Mouse (Mus musculus): ENCODE data around the gene AC131692.1. TPM values are rescaled to one million over a fixed set of nuclear protein-coding genes. Genes with fewer than 3 reads are reported as not detected.

Gene AC131692.1
- polyA plus RNA-seq, 1 experiment from 2014 or later = not detected

- under 1% methylated on average over 68 of the region's 68 CpGs for WGBS
- TF ChIP-seq CTCF (IDR thresholded peaks at IDR 0.05) (peak; percentile 84), EP300 (IDR thresholded peaks at IDR 0.05) (no peak)
- Histone ChIP-seq H3K4me1 (ENCODE audit: insufficient read depth, low read depth, low read length) (no peaks in the 10 kb centered on the region; the same call in 1 of the 2 replicates), H3K9ac (replicated peaks; ENCODE audit: low read depth) (peak within 1 kb of the TSS; percentile 46), H3K4me3 (ENCODE audit: low read depth, low read length) (peak within 1 kb of the TSS; percentile 64), H3K27ac (ENCODE audit: low read length) (peak within 1 kb of the TSS; percentile 92), H3K4me2 (replicated peaks; ENCODE audit: low read depth, low read length) (peak within 1 kb of the TSS; percentile 77), H3K27me3 (replicated peaks; ENCODE audit: insufficient read depth, low read length) (no peaks in the 10 kb centered on the region), H3K9me3 (ENCODE audit: low read length) (no peaks in the 10 kb centered on the region), H3K36me3 (ENCODE audit: insufficient read depth, low read length) (no peaks in the 10 kb centered on the region)
- ATAC-seq (peak; percentile 95), DNase-seq (ENCODE audit: low spot score) (peak; percentile 98)
Observed at GRCm38 (mm10) chr19:6140678-6141393, 46.6 kb downstream of the AC131692.1 start, which contains the start of gene Batf2. Gene Batf2, plus strand, starts transcription at chr19:6140983.

GRCm38 (mm10) chr19:6141394-6141749, 47.2 kb downstream of the AC131692.1 start, which contains the start of gene Arl2:
Gene Arl2, minus strand, starts transcription at chr19:6141548.
- H3K27ac ChIP-seq (ENCODE audit: low read length) = peak within 1 kb of the TSS; percentile 92

GRCm38 (mm10) chr19:6144842-6145241, 50.6 kb downstream of the AC131692.1 start:
- DNase-seq (ENCODE audit: low spot score) (no peak), ATAC-seq (no peak)
- Histone ChIP-seq H3K36me3 (ENCODE audit: insufficient read depth, low read length) (no peaks in the 10 kb centered on the region), H3K27ac (ENCODE audit: low read length) (no peak overlapping the region), H3K9me3 (ENCODE audit: low read length) (no peaks in the 10 kb centered on the region), H3K4me1 (ENCODE audit: insufficient read depth, low read depth, low read length) (no peaks in the 10 kb centered on the region; the same call in 1 of the 2 replicates), H3K9ac (replicated peaks; ENCODE audit: low read depth) (no peak overlapping the region), H3K4me2 (replicated peaks; ENCODE audit: low read depth, low read length) (no peak overlapping the region), H3K4me3 (ENCODE audit: low read depth, low read length) (no peak overlapping the region), H3K27me3 (replicated peaks; ENCODE audit: insufficient read depth, low read length) (no peaks in the 10 kb centered on the region)
- 72% methylated on average over 5 of the region's 5 CpGs for WGBS
- no peak for TF ChIP-seq EP300 (IDR thresholded peaks at IDR 0.05)
- no peak for TF ChIP-seq CTCF (IDR thresholded peaks at IDR 0.05)

More at GRCm38 (mm10) chr19:6141394-6141749, 47.2 kb downstream of the AC131692.1 start, which contains the start of gene Arl2:
- TF ChIP-seq CTCF (IDR thresholded peaks at IDR 0.05) (peak; percentile 68), EP300 (IDR thresholded peaks at IDR 0.05) (no peak)
- Histone ChIP-seq H3K9me3 (ENCODE audit: low read length) (no peaks in the 10 kb centered on the region), H3K9ac (replicated peaks; ENCODE audit: low read depth) (peak within 1 kb of the TSS; percentile 46), H3K27me3 (replicated peaks; ENCODE audit: insufficient read depth, low read length) (no peaks in the 10 kb centered on the region), H3K4me3 (ENCODE audit: low read depth, low read length) (peak within 1 kb of the TSS; percentile 64), H3K36me3 (ENCODE audit: insufficient read depth, low read length) (no peaks in the 10 kb centered on the region), H3K4me1 (ENCODE audit: insufficient read depth, low read depth, low read length) (no peaks in the 10 kb centered on the region; the same call in 1 of the 2 replicates), H3K4me2 (replicated peaks; ENCODE audit: low read depth, low read length) (peak within 1 kb of the TSS; percentile 77)
- ATAC-seq (peak; percentile 80), DNase-seq (ENCODE audit: low spot score) (peak; percentile 95)
- under 1% methylated on average over 15 of the region's 15 CpGs for WGBS

Small RNA genes within 50 kb of the gene (microRNA-seq; reads per million reads assigned to microRNA genes)
- 1.5 reads per million for gene Mir6988

Other genes with a start within 250 kb of the AC131692.1 start
- gene Frmd8, start 219.1 kb upstream of the AC131692.1 start, polyA plus RNA-seq (2015; fragmentation: Nextera tagmentation; extraction: Ambion mirVana) = 33.9 and 35.1 TPM in 2 replicates
- gene Slc25a45, start 216.6 kb upstream of the AC131692.1 start, polyA plus RNA-seq (2015; fragmentation: Nextera tagmentation; extraction: Ambion mirVana) = 8.4 and 10.2 TPM in 2 replicates
- 1.3 and 1.5 TPM in 2 replicates for gene Tigd3, start 200.3 kb upstream of the AC131692.1 start, polyA plus RNA-seq (2015; fragmentation: Nextera tagmentation; extraction: Ambion mirVana)
- 77.7 and 78.0 TPM in 2 replicates for gene Dpf2, start 181.4 kb upstream of the AC131692.1 start, polyA plus RNA-seq (2015; fragmentation: Nextera tagmentation; extraction: Ambion mirVana)
- 21.3 and 23.2 TPM in 2 replicates for gene Cdc42ep2, start 169.6 kb upstream of the AC131692.1 start, polyA plus RNA-seq (2015; fragmentation: Nextera tagmentation; extraction: Ambion mirVana)
- 16.6 and 20.7 TPM in 2 replicates for gene Pola2, start 130.2 kb upstream of the AC131692.1 start, polyA plus RNA-seq (2015; fragmentation: Nextera tagmentation; extraction: Ambion mirVana)
- not detected in 2 replicates for gene Slc22a20, start 108.3 kb upstream of the AC131692.1 start, polyA plus RNA-seq (2015; fragmentation: Nextera tagmentation; extraction: Ambion mirVana)
- 11.9 and 14.3 TPM in 2 replicates for gene Capn1, start 78.5 kb upstream of the AC131692.1 start, polyA plus RNA-seq (2015; fragmentation: Nextera tagmentation; extraction: Ambion mirVana)
- gene Syvn1, start 47.8 kb upstream of the AC131692.1 start, polyA plus RNA-seq (2015; fragmentation: Nextera tagmentation; extraction: Ambion mirVana) = 16.3 and 18.7 TPM in 2 replicates
- gene Mrpl49, start 36.6 kb upstream of the AC131692.1 start, polyA plus RNA-seq (2015; fragmentation: Nextera tagmentation; extraction: Ambion mirVana) = 36.7 and 37.6 TPM in 2 replicates
- gene Fau, start 36.6 kb upstream of the AC131692.1 start, polyA plus RNA-seq (2015; fragmentation: Nextera tagmentation; extraction: Ambion mirVana) = 784 and 827 TPM in 2 replicates
- gene Znhit2, start 33.2 kb upstream of the AC131692.1 start, polyA plus RNA-seq (2015; fragmentation: Nextera tagmentation; extraction: Ambion mirVana) = 31.2 and 33.9 TPM in 2 replicates
- gene Tm7sf2, start 26.0 kb upstream of the AC131692.1 start, polyA plus RNA-seq (2015; fragmentation: Nextera tagmentation; extraction: Ambion mirVana) = 8.1 and 9.5 TPM in 2 replicates
- gene Vps51, start 17.2 kb upstream of the AC131692.1 start, polyA plus RNA-seq (2015; fragmentation: Nextera tagmentation; extraction: Ambion mirVana) = 48.7 and 52.7 TPM in 2 replicates
- not detected in 2 replicates for gene Tmem262, start 14.4 kb upstream of the AC131692.1 start, polyA plus RNA-seq (2015; fragmentation: Nextera tagmentation; extraction: Ambion mirVana)
- gene Gm28374, start 12.2 kb upstream of the AC131692.1 start, polyA plus RNA-seq (2015; fragmentation: Nextera tagmentation; extraction: Ambion mirVana) = 0.35 and 0.62 TPM in 2 replicates
- 53.5 and 57.8 TPM in 2 replicates for gene Zfpl1, start 9.5 kb upstream of the AC131692.1 start, polyA plus RNA-seq (2015; fragmentation: Nextera tagmentation; extraction: Ambion mirVana)
- 2.8 TPM in 2 replicates for gene Cdca5, start 9.4 kb upstream of the AC131692.1 start, polyA plus RNA-seq (2015; fragmentation: Nextera tagmentation; extraction: Ambion mirVana)
- gene Naaladl1, start 11.4 kb downstream of the AC131692.1 start, polyA plus RNA-seq (2015; fragmentation: Nextera tagmentation; extraction: Ambion mirVana) = 0.14 TPM in 1 of 2 replicates, not detected in the other
- 22.3 and 24.5 TPM in 2 replicates for gene Sac3d1, start 24.2 kb downstream of the AC131692.1 start, polyA plus RNA-seq (2015; fragmentation: Nextera tagmentation; extraction: Ambion mirVana)
- 29.7 and 30.8 TPM in 2 replicates for gene Snx15, start 33.9 kb downstream of the AC131692.1 start, polyA plus RNA-seq (2015; fragmentation: Nextera tagmentation; extraction: Ambion mirVana)
- 0.93 and 1.0 TPM in 2 replicates for gene Batf2, start 46.6 kb downstream of the AC131692.1 start, polyA plus RNA-seq (2015; fragmentation: Nextera tagmentation; extraction: Ambion mirVana)
- gene Arl2, start 47.1 kb downstream of the AC131692.1 start, polyA plus RNA-seq (2015; fragmentation: Nextera tagmentation; extraction: Ambion mirVana) = 64.5 and 64.6 TPM in 2 replicates
- 0.10 TPM in 1 of 2 replicates, not detected in the other for gene Majin, start 90.0 kb downstream of the AC131692.1 start, polyA plus RNA-seq (2015; fragmentation: Nextera tagmentation; extraction: Ambion mirVana)
- gene Gpha2, start 132.0 kb downstream of the AC131692.1 start, polyA plus RNA-seq (2015; fragmentation: Nextera tagmentation; extraction: Ambion mirVana) = 0.49 and 0.55 TPM in 2 replicates
- 20.2 and 21.6 TPM in 2 replicates for gene Ppp2r5b, start 141.5 kb downstream of the AC131692.1 start, polyA plus RNA-seq (2015; fragmentation: Nextera tagmentation; extraction: Ambion mirVana)
- gene Atg2a, start 147.2 kb downstream of the AC131692.1 start, polyA plus RNA-seq (2015; fragmentation: Nextera tagmentation; extraction: Ambion mirVana) = 5.1 and 5.9 TPM in 2 replicates
- gene Ehd1, start 182.3 kb downstream of the AC131692.1 start, polyA plus RNA-seq (2015; fragmentation: Nextera tagmentation; extraction: Ambion mirVana) = 115 and 119 TPM in 2 replicates
- gene Cdc42bpg, start 212.0 kb downstream of the AC131692.1 start, polyA plus RNA-seq (2015; fragmentation: Nextera tagmentation; extraction: Ambion mirVana) = 2.8 and 3.2 TPM in 2 replicates
- 42.1 and 42.7 TPM in 2 replicates for gene Men1, start 240.6 kb downstream of the AC131692.1 start, polyA plus RNA-seq (2015; fragmentation: Nextera tagmentation; extraction: Ambion mirVana)
- 22.5 and 25.0 TPM in 2 replicates for gene Map4k2, start 246.7 kb downstream of the AC131692.1 start, polyA plus RNA-seq (2015; fragmentation: Nextera tagmentation; extraction: Ambion mirVana)

Data from lung, postnatal 0 days (tissue).